Mouse (Mus musculus) heart, embryonic 14.5 days (tissue): ENCODE measurements at regions not wholly inside any gene's neighbourhood (a gene's known extent, or its start where the extent isn't known, plus 50 kb on each side); places are given as distances from the start of the nearest gene placed in this dataset.

Experiments used
- ATAC-seq: fragments of 200-750 bp; cut with Nextera tagmentation; 2 replicates; pipeline ENCODE4 v1.8.0; 2017; ENCODE audit warnings: low read depth, moderate TSS enrichment; ENCODE audit not compliant: insufficient number of reproducible peaks, insufficient read depth, low FRiP score
- H3K27ac ChIP-seq, 2 experiments: fragments of 200-500 bp in 1 of 2; fragments of 300-500 bp in 1 of 2; sonication (generic) in 1 of 2; replicated peaks in 1 of 2; 2 replicates each; pipeline ENCODE4 v1.5.1; 2012 to 2014; ENCODE audit warnings: low read depth in 2 of 2, low read length in 2 of 2, control low read depth in 1 of 2, mild to moderate bottlenecking in 1 of 2, mixed read lengths in 1 of 2; ENCODE audit not compliant: control insufficient read depth in 1 of 2, insufficient read depth in 1 of 2
- H3K27me3 ChIP-seq: fragments of 300-500 bp; sonication (generic); 2 replicates; pipeline ENCODE4 v1.6.1; 2014; ENCODE audit warnings: mild to moderate bottlenecking, low read length, control low read depth; ENCODE audit not compliant: control insufficient read depth, insufficient read depth
- H3K36me3 ChIP-seq: fragments of 300-500 bp; sonication (generic); 2 replicates; pipeline ENCODE4 v1.6.1; 2014; ENCODE audit warnings: mild to moderate bottlenecking, control low read depth, low read length, mixed read lengths; ENCODE audit not compliant: control insufficient read depth, insufficient read depth
- H3K4me1 ChIP-seq, 2 experiments: fragments of 200-500 bp in 1 of 2; fragments of 300-500 bp in 1 of 2; sonication (generic) in 1 of 2; 2 replicates each; pipeline ENCODE4 v1.6.1; 2012 to 2014; ENCODE audit warnings: low read length in 2 of 2, control low read depth in 1 of 2, mixed read lengths in 1 of 2; ENCODE audit not compliant: control insufficient read depth in 2 of 2, insufficient read depth in 2 of 2
- H3K4me2 ChIP-seq: fragments of 300-500 bp; sonication (generic); 2 replicates; pipeline ENCODE4 v1.6.1; 2014; ENCODE audit warnings: mild to moderate bottlenecking, low read length
- H3K4me3 ChIP-seq, 2 experiments: fragments of 200-500 bp in 1 of 2; fragments of 300-500 bp in 1 of 2; sonication (generic) in 1 of 2; 2 replicates each; pipeline ENCODE4 v1.5.1; 2012 to 2014; ENCODE audit warnings: low read length in 2 of 2, mild to moderate bottlenecking in 2 of 2, control low read depth in 1 of 2, low read depth in 1 of 2, moderate library complexity in 1 of 2; ENCODE audit not compliant: control insufficient read depth in 1 of 2, insufficient read depth in 1 of 2
- H3K9ac ChIP-seq: fragments of 300-500 bp; sonication (generic); 2 replicates; pipeline ENCODE4 v1.6.1; 2014; ENCODE audit warnings: mild to moderate bottlenecking, low read length
- H3K9me3 ChIP-seq: fragments of 300-500 bp; sonication (generic); 2 replicates; pipeline ENCODE4 v1.6.1; 2016; ENCODE audit warnings: low read length, control low read depth; ENCODE audit not compliant: control insufficient read depth
- WGBS: fragments of 180-500 bp; shearing (Covaris S2); extraction: QIAGEN DNeasy Blood & Tissue Kit; methylation state at CpG from one replicate; pipeline ENCODE4 v1.1.7; 2014; 5-methylcytosine and 5-hydroxymethylcytosine counted together

- Histone ChIP-seq H3K9ac (no peak overlapping the region), H3K36me3 (no peaks in the 10 kb centered on the region), H3K27me3 (no peaks in the 10 kb centered on the region), H3K27ac (no peak overlapping the region), H3K4me3 (no peak overlapping the region), H3K9me3 (0 out of 2 replicates have a peak, but pooled peaks cover 3% of the 10 kb centered on the region), H3K4me1 (no peaks in the 10 kb centered on the region), H3K4me2 (no peak overlapping the region)
- no peak for ATAC-seq
- WGBS: 84% methylated on average over 9 of the region's 9 CpGs
These were observed 150.3 kb downstream of the Rpl14 start for GRCm38 (mm10) chr9:120721451-120722123.

- Histone ChIP-seq H3K4me2 (no peak overlapping the region), H3K4me3 (no peak overlapping the region), H3K36me3 (no peaks in the 10 kb centered on the region), H3K9ac (no peak overlapping the region), H3K27me3 (no peaks in the 10 kb centered on the region), H3K27ac (no peak overlapping the region), H3K4me1 (no peaks in the 10 kb centered on the region), H3K9me3 (0 out of 2 replicates have a peak, but pooled peaks cover 3% of the 10 kb centered on the region)
- 76% methylated on average over 5 of the region's 5 CpGs for WGBS
- no peak for ATAC-seq
These were observed 151.8 kb downstream of the Rpl14 start for GRCm38 (mm10) chr9:120723026-120723425.

GRCm38 (mm10) chr9:120731952-120732622 is 160.8 kb downstream of the Rpl14 start:
- H3K9ac ChIP-seq: no peak overlapping the region
- 41% methylated on average over 8 of the region's 8 CpGs for WGBS
- H3K4me2 ChIP-seq: no peak overlapping the region
- no peak overlapping the region for H3K27ac ChIP-seq
- no peak overlapping the region for H3K4me3 ChIP-seq
- H3K36me3 ChIP-seq: no peaks in the 10 kb centered on the region
- peaks cover 4% of the 10 kb centered on the region; the same call in 1 of the 2 replicates for H3K9me3 ChIP-seq
- no peak for ATAC-seq
- H3K4me1 ChIP-seq: peaks cover 21 to 29% of the 10 kb centered on the region in 2 experiments
- H3K27me3 ChIP-seq: no peaks in the 10 kb centered on the region

- 54% methylated on average over 14 of the region's 14 CpGs for WGBS
- Histone ChIP-seq H3K9me3 (peaks cover 4% of the 10 kb centered on the region; the same call in 1 of the 2 replicates), H3K9ac (no peak overlapping the region), H3K27ac (no peak overlapping the region), H3K27me3 (no peaks in the 10 kb centered on the region), H3K4me3 (no peak overlapping the region), H3K4me2 (no peak overlapping the region), H3K4me1 (peaks cover 25 to 30% of the 10 kb centered on the region in 2 experiments), H3K36me3 (no peaks in the 10 kb centered on the region)
- ATAC-seq: 0 out of 2 replicates have a peak, but pooled peaks have one; percentile 2
These were observed 161.5 kb downstream of the Rpl14 start for GRCm38 (mm10) chr9:120732650-120733293.

- no peak overlapping the region for H3K27ac ChIP-seq
- ATAC-seq: no peak; the same call in 1 of the 2 replicates
- H3K36me3 ChIP-seq: no peaks in the 10 kb centered on the region
- H3K9me3 ChIP-seq: peaks cover 4% of the 10 kb centered on the region; the same call in 1 of the 2 replicates
- peaks cover 30 to 41% of the 10 kb centered on the region in 2 experiments for H3K4me1 ChIP-seq
- no peak overlapping the region for H3K4me2 ChIP-seq
- 53% methylated on average over 11 of the region's 11 CpGs for WGBS
- H3K9ac ChIP-seq: no peak overlapping the region
- H3K27me3 ChIP-seq: no peaks in the 10 kb centered on the region
- no peak overlapping the region for H3K4me3 ChIP-seq
These were observed 162.6 kb downstream of the Rpl14 start for GRCm38 (mm10) chr9:120733681-120734465.

- Histone ChIP-seq H3K9me3 (no peaks in the 10 kb centered on the region), H3K9ac (peak overlapping the region; percentile 16; the same call in 1 of the 2 replicates), H3K4me2 (no peak overlapping the region), H3K4me1 (peaks cover 41 to 55% of the 10 kb centered on the region in 2 experiments), H3K36me3 (no peaks in the 10 kb centered on the region), H3K4me3 (no peak overlapping the region), H3K27ac (0 out of 4 replicates have a peak overlapping the region, but pooled peaks of 1 of the 2 experiments have one; percentile 28), H3K27me3 (no peaks in the 10 kb centered on the region)
- WGBS: 36% methylated on average over 7 of the region's 7 CpGs
- no peak for ATAC-seq
These were observed 164.0 kb downstream of the Rpl14 start for GRCm38 (mm10) chr9:120735217-120735616.

- Histone ChIP-seq H3K27me3 (no peaks in the 10 kb centered on the region), H3K9ac (no peak overlapping the region), H3K4me1 (peaks cover 43 to 57% of the 10 kb centered on the region in 2 experiments), H3K4me2 (no peak overlapping the region), H3K4me3 (no peak overlapping the region), H3K9me3 (no peaks in the 10 kb centered on the region), H3K27ac (peak overlapping the region; percentile 35 to 88), H3K36me3 (no peaks in the 10 kb centered on the region)
- 0% methylated on average over 1 of the region's 1 CpGs for WGBS
- 0 out of 2 replicates have a peak, but pooled peaks have one; percentile 20 for ATAC-seq
These were observed 166.7 kb downstream of the Rpl14 start for GRCm38 (mm10) chr9:120737956-120738355.
